Mouse (Mus musculus) E14TG2a.4 (cell line): ENCODE data around the gene Ndufb8.

Experiments used
- H3K27me3 ChIP-seq: 2 replicates; pipeline ENCODE4 v1.6.1; 2014; ENCODE audit warnings: low read length, control low read depth; ENCODE audit not compliant: insufficient read depth
- H3K36me3 ChIP-seq: 2 replicates; pipeline ENCODE4 v1.6.1; 2014; ENCODE audit warnings: low read length, control low read depth; ENCODE audit not compliant: insufficient read depth
- H3K4me1 ChIP-seq: replicated peaks from 2 replicates; pipeline ENCODE4 v1.6.1; 2014; ENCODE audit warnings: low read depth, low read length, control low read depth
- H3K4me3 ChIP-seq: replicated peaks from 2 replicates; pipeline ENCODE4 v1.5.1; 2014; ENCODE audit warnings: mild to moderate bottlenecking, low read length
- H3K9me3 ChIP-seq: 2 replicates; pipeline ENCODE4 v1.6.1; 2014; ENCODE audit warnings: low read length, control low read depth
- CTCF ChIP-seq: conservative IDR thresholded peaks from 2 replicates; pipeline ENCODE4 v1.5.1; 2014; ENCODE audit warnings: low read length
- NANOG ChIP-seq: IDR thresholded peaks from 2 replicates; pipeline ENCODE4 v1.6.1; 2014; ENCODE audit warnings: borderline replicate concordance, low read length, mixed read lengths
- POU5F1 ChIP-seq: IDR thresholded peaks from 2 replicates; pipeline ENCODE4 v1.6.1; 2014; ENCODE audit warnings: low read length, borderline replicate concordance

Ndufb8 gene

GRCm38 (mm10) chr19:44519152-44519551, 36.1 kb downstream of the Ndufb8 start:
- Histone ChIP-seq H3K36me3 (no peaks in the 10 kb centered on the region), H3K9me3 (peaks cover 11% of the 10 kb centered on the region), H3K4me3 (0 out of 2 replicates have a peak overlapping the region, but pooled peaks have one; percentile 10), H3K4me1 (peaks cover 44% of the 10 kb centered on the region), H3K27me3 (peaks cover 55% of the 10 kb centered on the region)
- TF ChIP-seq POU5F1 (no peak), CTCF (peak; percentile 30)

- H3K27me3 ChIP-seq: peaks cover 56% of the 10 kb centered on the region
- H3K9me3 ChIP-seq: peaks cover 11% of the 10 kb centered on the region
- H3K4me1 ChIP-seq: peaks cover 45% of the 10 kb centered on the region
- no peaks in the 10 kb centered on the region for H3K36me3 ChIP-seq
- peak overlapping the region; percentile 32; the same call in 1 of the 2 replicates for H3K4me3 ChIP-seq
- TF ChIP-seq NANOG (no peak), CTCF (peak; percentile 73)
Measured at GRCm38 (mm10) chr19:44517996-44518768, 37.1 kb downstream of the Ndufb8 start.

GRCm38 (mm10) chr19:44515769-44516168, 39.5 kb downstream of the Ndufb8 start:
- TF ChIP-seq POU5F1 (no peak), NANOG (no peak), CTCF (no peak)
- Histone ChIP-seq H3K36me3 (no peaks in the 10 kb centered on the region), H3K4me1 (peaks cover 57% of the 10 kb centered on the region), H3K4me3 (no peak overlapping the region), H3K9me3 (peaks cover 11% of the 10 kb centered on the region), H3K27me3 (peaks cover 72% of the 10 kb centered on the region)

- Histone ChIP-seq H3K27me3 (peaks cover 82% of the 10 kb centered on the region), H3K4me3 (no peak overlapping the region), H3K9me3 (peaks cover 11% of the 10 kb centered on the region), H3K4me1 (peaks cover 67% of the 10 kb centered on the region), H3K36me3 (no peaks in the 10 kb centered on the region)
- no peak for TF ChIP-seq POU5F1
- TF ChIP-seq NANOG: peak; percentile 36; the same call in 1 of the 2 replicates
Measured at GRCm38 (mm10) chr19:44514521-44515451, 40.5 kb downstream of the Ndufb8 start.

GRCm38 (mm10) chr19:44513921-44514482, 41.2 kb downstream of the Ndufb8 start:
- peaks cover 11% of the 10 kb centered on the region for H3K9me3 ChIP-seq
- H3K4me1 ChIP-seq: peaks cover 62% of the 10 kb centered on the region
- H3K36me3 ChIP-seq: no peaks in the 10 kb centered on the region
- TF ChIP-seq POU5F1: no peak
- no peak for TF ChIP-seq CTCF
- TF ChIP-seq NANOG: no peak
- H3K4me3 ChIP-seq: no peak overlapping the region
- H3K27me3 ChIP-seq: peaks cover 88% of the 10 kb centered on the region

- H3K36me3 ChIP-seq: no peaks in the 10 kb centered on the region
- no peak for TF ChIP-seq POU5F1
- no peak for TF ChIP-seq NANOG
- no peak for TF ChIP-seq CTCF
- H3K27me3 ChIP-seq: peaks cover 94% of the 10 kb centered on the region
- peaks cover 11% of the 10 kb centered on the region for H3K9me3 ChIP-seq
- H3K4me3 ChIP-seq: no peak overlapping the region
- peaks cover 54% of the 10 kb centered on the region for H3K4me1 ChIP-seq
Measured at GRCm38 (mm10) chr19:44513054-44513833, 42.0 kb downstream of the Ndufb8 start.

- Histone ChIP-seq H3K36me3 (no peaks in the 10 kb centered on the region), H3K9me3 (peaks cover 11% of the 10 kb centered on the region), H3K4me3 (no peak overlapping the region), H3K27me3 (peaks cover 90% of the 10 kb centered on the region), H3K4me1 (peaks cover 48% of the 10 kb centered on the region)
- TF ChIP-seq POU5F1 (no peak), NANOG (no peak), CTCF (no peak)
Measured at GRCm38 (mm10) chr19:44512601-44513000, 42.6 kb downstream of the Ndufb8 start.
